Mouse (Mus musculus) cerebellum, postnatal 14 days (tissue): ENCODE data around the gene Ankrd26.
"Not testable (repeated sequence)": the region's sequence is repeated elsewhere in the genome, so short reads cannot be mapped to it uniquely, and the experiment has no call there.

Experiments used
- DNase-seq, 2 experiments: peaks; one replicate each; pipeline ENCODE4 v3.0.0; 2021; ENCODE audit warnings: mixed read lengths in 2 of 2

Ankrd26 gene

GRCm38 (mm10) chr6:118561745-118562609, at the start of gene Ankrd26:
TSS of gene Ankrd26 (minus strand) at chr6:118562226.
- DNase-seq = peak; percentile 94 to 96

- DNase-seq = peak in 1 of 2 experiments; percentile 51
Measured at GRCm38 (mm10) chr6:118608906-118609305, 46.9 kb upstream of the Ankrd26 start.

- DNase-seq = peak; percentile 28 to 50
Measured at GRCm38 (mm10) chr6:118605974-118606373, 43.9 kb upstream of the Ankrd26 start.

GRCm38 (mm10) chr6:118603825-118604224, 41.8 kb upstream of the Ankrd26 start:
- no peak for DNase-seq

- peak; percentile 33 to 58 for DNase-seq
Measured at GRCm38 (mm10) chr6:118595681-118596055, 33.6 kb upstream of the Ankrd26 start.

- peak; percentile 76 to 82 for DNase-seq
Measured at GRCm38 (mm10) chr6:118594833-118595680, 33.0 kb upstream of the Ankrd26 start.

GRCm38 (mm10) chr6:118594070-118594469, 32.0 kb upstream of the Ankrd26 start:
- DNase-seq = no peak

- no peak for DNase-seq
Measured at GRCm38 (mm10) chr6:118593377-118594061, 31.5 kb upstream of the Ankrd26 start.

GRCm38 (mm10) chr6:118592662-118593376, 30.8 kb upstream of the Ankrd26 start:
- no peak for DNase-seq

GRCm38 (mm10) chr6:118578741-118579140, 16.7 kb upstream of the Ankrd26 start:
- not testable (repeated sequence) for DNase-seq

GRCm38 (mm10) chr6:118574351-118574750, 12.3 kb upstream of the Ankrd26 start:
- DNase-seq = no peak

GRCm38 (mm10) chr6:118567816-118568215, 5.8 kb upstream of the Ankrd26 start:
- DNase-seq = no peak

- no peak for DNase-seq
Measured at GRCm38 (mm10) chr6:118561225-118561624, 801 bp downstream of the Ankrd26 start.

- no peak for DNase-seq
Measured at GRCm38 (mm10) chr6:118538627-118539026, 23.4 kb downstream of the Ankrd26 start.

- not testable (repeated sequence) for DNase-seq
Measured at GRCm38 (mm10) chr6:118537201-118537600, 24.8 kb downstream of the Ankrd26 start.

- DNase-seq = no peak
Measured at GRCm38 (mm10) chr6:118535321-118535720, 26.7 kb downstream of the Ankrd26 start.

GRCm38 (mm10) chr6:118533381-118533780, 28.6 kb downstream of the Ankrd26 start:
- no peak for DNase-seq

- no peak for DNase-seq
Measured at GRCm38 (mm10) chr6:118520668-118521067, 41.4 kb downstream of the Ankrd26 start.

GRCm38 (mm10) chr6:118513335-118514012, 48.6 kb downstream of the Ankrd26 start:
- no peak for DNase-seq

- DNase-seq = no peak
Measured at GRCm38 (mm10) chr6:118499010-118499409, 63.0 kb downstream of the Ankrd26 start.

GRCm38 (mm10) chr6:118482125-118482524, 79.9 kb downstream of the Ankrd26 start:
- no peak for DNase-seq
